Mouse (Mus musculus) megakaryocyte, embryonic 14.5 days (primary cell): ENCODE measurements around the gene Zhx3.

Experiments used
- FLI1 ChIP-seq: IDR thresholded peaks from 2 replicates; pipeline ENCODE4 v1.6.1; 2012; ENCODE audit warnings: low read length, inconsistent platforms, mixed read lengths
- GATA1 ChIP-seq: IDR thresholded peaks from 3 replicates; pipeline ENCODE4 v1.6.1; 2012; ENCODE audit warnings: mixed read lengths, low read length, inconsistent platforms, borderline replicate concordance

DNA sequence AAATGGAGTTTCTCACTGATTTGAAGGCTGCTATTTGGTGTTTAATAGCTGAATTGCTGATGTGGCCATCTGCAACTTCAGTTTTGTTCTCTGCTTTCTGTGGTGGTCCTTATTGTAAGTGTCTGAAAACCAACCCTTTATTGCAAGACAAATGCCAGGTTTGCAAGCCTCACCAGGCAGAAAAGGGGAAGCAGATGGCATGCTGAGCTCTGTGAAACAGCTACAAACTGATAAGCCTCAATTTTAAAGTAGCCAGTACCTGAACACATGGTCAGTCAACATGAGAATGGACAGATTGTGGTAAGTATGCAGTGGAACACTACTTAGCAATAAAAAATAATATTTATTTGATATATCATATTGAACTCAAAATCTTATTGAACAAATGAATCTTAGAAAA, 32.0 kb downstream of the Zhx3 start:
- TF ChIP-seq GATA1 = no peak
- TF ChIP-seq FLI1 = no peak
